Mouse (Mus musculus) stomach, postnatal 0 days (tissue): Measurements from ENCODE around the gene Snd1. TPM values are rescaled to one million over a fixed set of nuclear protein-coding genes. Genes with fewer than 3 reads are reported as not detected.

Source experiments
- ATAC-seq: fragments of 200-750 bp; cut with Nextera tagmentation; 2 replicates; pipeline ENCODE4 v1.8.0; 2017; ENCODE audit not compliant: low FRiP score, low TSS enrichment
- DNase-seq: peaks from one replicate; pipeline ENCODE4 v3.0.0-alpha.2; 2016; ENCODE audit warnings: low spot score
- H3K27ac ChIP-seq: fragments of 300-500 bp; sonication (generic); replicated peaks from 2 replicates; pipeline ENCODE4 v1.5.1; 2014; ENCODE audit warnings: mild to moderate bottlenecking, control low read depth
- H3K27me3 ChIP-seq: fragments of 300-500 bp; sonication (generic); 2 replicates; pipeline ENCODE4 v1.6.1; 2014; ENCODE audit warnings: low read length; ENCODE audit not compliant: control insufficient read depth, insufficient read depth
- H3K36me3 ChIP-seq: fragments of 300-500 bp; sonication (generic); 2 replicates; pipeline ENCODE4 v1.6.1; 2014; ENCODE audit warnings: low read length, mixed read lengths; ENCODE audit not compliant: control insufficient read depth, insufficient read depth
- H3K4me1 ChIP-seq: fragments of 300-500 bp; sonication (generic); replicated peaks from 2 replicates; pipeline ENCODE4 v1.6.1; 2014; ENCODE audit warnings: antibody characterized with exemption; ENCODE audit not compliant: control insufficient read depth, insufficient read depth
- H3K4me2 ChIP-seq: fragments of 300-500 bp; sonication (generic); replicated peaks from 2 replicates; pipeline ENCODE4 v1.6.1; 2014; ENCODE audit warnings: low read depth, mild to moderate bottlenecking, control low read depth, moderate library complexity
- H3K4me3 ChIP-seq: fragments of 300-500 bp; sonication (generic); 2 replicates; pipeline ENCODE4 v1.5.1; 2014; ENCODE audit warnings: low read depth, low read length, control low read depth
- H3K9ac ChIP-seq: fragments of 300-500 bp; sonication (generic); 2 replicates; pipeline ENCODE4 v1.6.1; 2014; ENCODE audit warnings: mild to moderate bottlenecking, low read length, control low read depth, mixed read lengths
- H3K9me3 ChIP-seq: fragments of 300-500 bp; sonication (generic); 2 replicates; pipeline ENCODE4 v1.6.1; 2016; ENCODE audit warnings: low read length; ENCODE audit not compliant: control insufficient read depth
- CTCF ChIP-seq: IDR thresholded peaks from 2 replicates; pipeline ENCODE4 v1.5.1; 2016; ENCODE audit warnings: antibody characterized with exemption, low read depth, mild to moderate bottlenecking, moderate library complexity
- EP300 ChIP-seq: optimal IDR thresholded peaks from 2 replicates; pipeline ENCODE3; 2016; ENCODE audit warnings: antibody characterized with exemption
- WGBS: fragments of 180-500 bp; shearing (Covaris S2); extraction: QIAGEN DNeasy Blood & Tissue Kit; methylation state at CpG from one replicate; pipeline ENCODE4 v1.1.7; 2014; 5-methylcytosine and 5-hydroxymethylcytosine counted together
- polyA plus RNA-seq: library from polyadenylated mRNA; unstranded; fragments of >200 nt; fragmentation: Nextera tagmentation; extraction: Ambion mirVana; gene quantifications from 2 replicates; pipeline ENCODE4 v1.2.1, GENCODE M21; 2015

Snd1 gene
- polyA plus RNA-seq, 1 experiment from 2014 or later, result 81.3 TPM

GRCm38 (mm10) chr6:28561291-28561995, 86.5 kb downstream of the Snd1 start:
- Histone ChIP-seq H3K4me1 (no peaks in the 10 kb centered on the region), H3K27me3 (no peaks in the 10 kb centered on the region), H3K36me3 (no peaks in the 10 kb centered on the region; the same call in 1 of the 2 replicates), H3K9me3 (no peaks in the 10 kb centered on the region), H3K4me2 (no peak overlapping the region), H3K9ac (no peak overlapping the region), H3K4me3 (no peak overlapping the region), H3K27ac (no peak overlapping the region)
- ATAC-seq (no peak), DNase-seq (no peak)
- TF ChIP-seq EP300, result no peak
- TF ChIP-seq CTCF, result no peak
- 82% methylated on average over 5 of the region's 5 CpGs for WGBS

GRCm38 (mm10) chr6:28562323-28563044, 87.5 kb downstream of the Snd1 start:
- Histone ChIP-seq H3K9ac (no peak overlapping the region), H3K27ac (no peak overlapping the region), H3K36me3 (no peaks in the 10 kb centered on the region; the same call in 1 of the 2 replicates), H3K9me3 (no peaks in the 10 kb centered on the region), H3K4me1 (no peaks in the 10 kb centered on the region), H3K4me2 (no peak overlapping the region), H3K27me3 (no peaks in the 10 kb centered on the region), H3K4me3 (no peak overlapping the region)
- ATAC-seq, result no peak
- WGBS, result 77% methylated on average over 4 of the region's 4 CpGs
- TF ChIP-seq CTCF (peak; percentile 27), EP300 (no peak)
- peak; percentile 24 for DNase-seq

GRCm38 (mm10) chr6:28567978-28568377, 93.0 kb downstream of the Snd1 start:
- H3K9me3 ChIP-seq, result no peaks in the 10 kb centered on the region
- no peaks in the 10 kb centered on the region for H3K27me3 ChIP-seq
- no peak overlapping the region for H3K4me3 ChIP-seq
- no peak overlapping the region for H3K4me2 ChIP-seq
- no peak overlapping the region for H3K27ac ChIP-seq
- WGBS, result 76% methylated on average over 6 of the region's 6 CpGs
- H3K4me1 ChIP-seq, result no peaks in the 10 kb centered on the region
- TF ChIP-seq CTCF (no peak), EP300 (no peak)
- ATAC-seq, result no peak
- no peaks in the 10 kb centered on the region; the same call in 1 of the 2 replicates for H3K36me3 ChIP-seq
- DNase-seq, result no peak
- no peak overlapping the region for H3K9ac ChIP-seq

- ATAC-seq (no peak), DNase-seq (no peak)
- Histone ChIP-seq H3K9ac (no peak overlapping the region), H3K27ac (no peak overlapping the region), H3K36me3 (no peaks in the 10 kb centered on the region), H3K4me1 (no peaks in the 10 kb centered on the region), H3K4me2 (no peak overlapping the region), H3K27me3 (no peaks in the 10 kb centered on the region), H3K9me3 (no peaks in the 10 kb centered on the region), H3K4me3 (no peak overlapping the region)
- 72% methylated on average over 2 of the region's 2 CpGs for WGBS
- no peak for TF ChIP-seq EP300
- TF ChIP-seq CTCF, result no peak
Observed at GRCm38 (mm10) chr6:28571946-28572345, 97.0 kb downstream of the Snd1 start.

GRCm38 (mm10) chr6:28572991-28573759, 98.2 kb downstream of the Snd1 start:
- H3K27me3 ChIP-seq, result no peaks in the 10 kb centered on the region
- no peak overlapping the region for H3K9ac ChIP-seq
- no peaks in the 10 kb centered on the region for H3K9me3 ChIP-seq
- no peak overlapping the region for H3K4me3 ChIP-seq
- DNase-seq, result peak; percentile 27
- TF ChIP-seq CTCF, result no peak
- no peak for TF ChIP-seq EP300
- no peak overlapping the region for H3K4me2 ChIP-seq
- no peaks in the 10 kb centered on the region for H3K4me1 ChIP-seq
- no peaks in the 10 kb centered on the region for H3K36me3 ChIP-seq
- no peak overlapping the region for H3K27ac ChIP-seq
- 56% methylated on average over 11 of the region's 11 CpGs for WGBS
- ATAC-seq, result no peak
